Comparison of ENCODE assay signal across 12 mouse cellular contexts in the genomic region with DNA sequence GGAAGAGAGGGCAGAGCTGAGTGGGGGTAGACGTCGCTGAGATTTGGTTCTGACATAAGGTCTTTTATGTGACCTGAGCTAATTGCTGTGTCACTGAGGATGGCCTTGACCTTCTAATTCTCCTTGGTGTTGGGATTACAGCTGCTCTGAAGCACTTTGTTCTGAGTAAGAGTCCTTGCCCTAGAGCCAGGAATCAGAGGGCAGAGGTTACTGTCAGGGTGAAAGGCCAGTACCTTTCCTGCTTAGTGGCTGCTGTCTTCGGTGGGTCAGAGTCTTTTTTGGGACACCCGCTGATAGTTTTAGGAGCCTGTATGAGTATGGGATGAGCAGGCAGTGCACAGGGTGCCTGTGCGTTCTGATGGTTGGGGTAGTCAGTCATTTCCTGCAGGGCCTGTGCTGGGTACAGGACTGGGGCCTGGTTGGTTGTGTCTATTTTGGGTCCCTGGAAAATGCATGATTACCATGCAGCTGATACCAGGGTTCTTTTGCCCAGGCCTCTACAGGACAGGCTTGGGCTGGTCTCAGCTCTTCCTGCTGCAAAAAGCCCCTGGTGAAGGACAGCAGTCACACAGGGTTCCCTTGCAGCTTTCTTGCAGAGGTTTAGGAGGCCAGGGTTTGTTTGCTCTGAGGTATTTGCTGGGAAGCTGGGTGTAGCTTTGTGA. TPM values are rescaled to one million over a fixed set of nuclear protein-coding genes. Genes with fewer than 3 reads are reported as not detected.
DNase-seq lines count a peak whose midpoint lies in the region; ATAC-seq and TF ChIP-seq lines count a peak whose summit lies in the region.
"Had no signal": no experiment of that assay in that cellular context is flagged by ENCODE, and none has a peak within 500 bp of the region (broad histone marks: within the 10 kb centered on the region; RNA-seq: fewer than 3 reads in every experiment).

No protein-coding gene starts in this region.

- H3K27ac ChIP-seq in heart, embryonic 15.5 days: peak overlapping the region; percentile 68
- H3K27ac ChIP-seq in midbrain, embryonic 12.5 days (replicated peaks): 0 out of 2 replicates have a peak overlapping the region, but pooled peaks have one; percentile 20
- H3K27ac ChIP-seq in midbrain, embryonic 14.5 days (replicated peaks; ENCODE audit: low read depth, low read length): no peak overlapping the region
- peak overlapping the region; percentile 24 for H3K27ac ChIP-seq in intestine, embryonic 16.5 days (ENCODE audit: low read length)
- H3K27ac ChIP-seq in stomach, postnatal 0 days (replicated peaks): peak overlapping the region; percentile 41; the same call in 1 of the 2 replicates

- 0 out of 2 replicates have a peak overlapping the region, but pooled peaks have one; percentile 21 for H3K4me2 ChIP-seq in heart, embryonic 15.5 days
- no peak overlapping the region for H3K4me2 ChIP-seq in midbrain, embryonic 12.5 days (replicated peaks)
- H3K4me2 ChIP-seq in midbrain, embryonic 14.5 days (ENCODE audit: low read length): no peak overlapping the region
- no peak overlapping the region for H3K4me2 ChIP-seq in intestine, embryonic 16.5 days (ENCODE audit: low read depth, low read length)
- H3K4me2 ChIP-seq in stomach, postnatal 0 days (replicated peaks; ENCODE audit: low read depth): no peak overlapping the region
- H3K4me2 ChIP-seq: neural tube, embryonic 15.5 days had no signal

- ATAC-seq in heart, embryonic 15.5 days (replicated peaks; ENCODE audit: insufficient number of reproducible peaks, insufficient read depth, low FRiP score, low read depth): 0 out of 2 replicates have a peak, but pooled peaks have one; percentile 13
- ATAC-seq in midbrain, embryonic 12.5 days (ENCODE audit: low FRiP score, low read depth): no peak
- ATAC-seq in midbrain, embryonic 14.5 days (ENCODE audit: low FRiP score, low TSS enrichment): no peak
- ATAC-seq in intestine, embryonic 16.5 days: no peak
- no peak for ATAC-seq in stomach, postnatal 0 days (ENCODE audit: low FRiP score, low TSS enrichment)
- ATAC-seq: hindbrain, embryonic 16.5 days had no signal

- TF ChIP-seq CTCF in stomach, postnatal 0 days (IDR thresholded peaks at IDR 0.05; ENCODE audit: low read depth): no peak

- no peaks in the 10 kb centered on the region for H3K27me3 ChIP-seq in heart, embryonic 15.5 days
- no peaks in the 10 kb centered on the region for H3K27me3 ChIP-seq in midbrain, embryonic 12.5 days
- no peaks in the 10 kb centered on the region for H3K27me3 ChIP-seq in midbrain, embryonic 14.5 days (ENCODE audit: control insufficient read depth, insufficient read depth, low read length)
- no peaks in the 10 kb centered on the region for H3K27me3 ChIP-seq in intestine, embryonic 16.5 days (replicated peaks; ENCODE audit: control insufficient read depth, insufficient read depth, low read length)
- no peaks in the 10 kb centered on the region for H3K27me3 ChIP-seq in stomach, postnatal 0 days (ENCODE audit: control insufficient read depth, insufficient read depth, low read length)
- H3K27me3 ChIP-seq: neural tube, embryonic 15.5 days had no signal

- no peaks in the 10 kb centered on the region for H3K9me3 ChIP-seq in heart, embryonic 15.5 days (replicated peaks)
- H3K9me3 ChIP-seq in midbrain, embryonic 12.5 days: no peaks in the 10 kb centered on the region
- no peaks in the 10 kb centered on the region for H3K9me3 ChIP-seq in midbrain, embryonic 14.5 days (ENCODE audit: control insufficient read depth, low read length)
- no peaks in the 10 kb centered on the region for H3K9me3 ChIP-seq in intestine, embryonic 16.5 days (ENCODE audit: control insufficient read depth, low read length)
- no peaks in the 10 kb centered on the region for H3K9me3 ChIP-seq in stomach, postnatal 0 days (ENCODE audit: control insufficient read depth, low read length)
- H3K9me3 ChIP-seq: G1E; neural tube, embryonic 15.5 days had no signal

- TF ChIP-seq EP300 in stomach, postnatal 0 days (optimal IDR thresholded peaks at IDR 0.05): no peak

- 56% methylated on average over 5 of the region's 5 CpGs for WGBS in heart, embryonic 15.5 days
- 56% methylated on average over 5 of the region's 5 CpGs for WGBS in midbrain, embryonic 12.5 days
- WGBS in midbrain, embryonic 14.5 days: 53% methylated on average over 5 of the region's 5 CpGs
- 70% methylated on average over 5 of the region's 5 CpGs for WGBS in intestine, embryonic 16.5 days
- 58% methylated on average over 5 of the region's 5 CpGs for WGBS in stomach, postnatal 0 days

- no peak overlapping the region for H3K4me3 ChIP-seq in heart, embryonic 15.5 days
- H3K4me3 ChIP-seq in midbrain, embryonic 12.5 days: no peak overlapping the region
- H3K4me3 ChIP-seq in midbrain, embryonic 14.5 days (replicated peaks; ENCODE audit: low read depth, low read length): no peak overlapping the region
- no peak overlapping the region for H3K4me3 ChIP-seq in intestine, embryonic 16.5 days (ENCODE audit: low read length)
- H3K4me3 ChIP-seq in stomach, postnatal 0 days (ENCODE audit: low read depth, low read length): no peak overlapping the region
- H3K4me3 ChIP-seq: neural tube, embryonic 15.5 days had no signal

- peaks cover 42% of the 10 kb centered on the region for H3K4me1 ChIP-seq in heart, embryonic 15.5 days (replicated peaks)
- H3K4me1 ChIP-seq in midbrain, embryonic 12.5 days: peaks cover 36% of the 10 kb centered on the region
- H3K4me1 ChIP-seq in midbrain, embryonic 14.5 days (ENCODE audit: control insufficient read depth, insufficient read depth, low read length): peaks cover 14% of the 10 kb centered on the region; the same call in 1 of the 2 replicates
- peaks cover 57% of the 10 kb centered on the region for H3K4me1 ChIP-seq in intestine, embryonic 16.5 days (ENCODE audit: control insufficient read depth, insufficient read depth, low read length)
- peaks cover 7% of the 10 kb centered on the region for H3K4me1 ChIP-seq in stomach, postnatal 0 days (replicated peaks; ENCODE audit: control insufficient read depth, insufficient read depth)

- peaks cover 28% of the 10 kb centered on the region for H3K36me3 ChIP-seq in heart, embryonic 15.5 days
- peaks cover 36% of the 10 kb centered on the region for H3K36me3 ChIP-seq in midbrain, embryonic 12.5 days
- peaks cover 41% of the 10 kb centered on the region for H3K36me3 ChIP-seq in midbrain, embryonic 14.5 days (ENCODE audit: control insufficient read depth, insufficient read depth, low read length)
- peaks cover 6% of the 10 kb centered on the region; the same call in 1 of the 2 replicates for H3K36me3 ChIP-seq in intestine, embryonic 16.5 days (ENCODE audit: control insufficient read depth, insufficient read depth, low read length)
- H3K36me3 ChIP-seq in stomach, postnatal 0 days (ENCODE audit: control insufficient read depth, insufficient read depth, low read length): peaks cover 17% of the 10 kb centered on the region

- no peak overlapping the region for H3K9ac ChIP-seq in heart, embryonic 15.5 days
- H3K9ac ChIP-seq in midbrain, embryonic 12.5 days (replicated peaks): no peak overlapping the region
- H3K9ac ChIP-seq in midbrain, embryonic 14.5 days (replicated peaks; ENCODE audit: low read length): no peak overlapping the region; the same call in 1 of the 2 replicates
- peak overlapping the region; percentile 41; the same call in 1 of the 2 replicates for H3K9ac ChIP-seq in intestine, embryonic 16.5 days (ENCODE audit: low read depth, low read length)
- no peak overlapping the region; the same call in 1 of the 2 replicates for H3K9ac ChIP-seq in stomach, postnatal 0 days (ENCODE audit: low read length)
- H3K9ac ChIP-seq: neural tube, embryonic 15.5 days had no signal

- DNase-seq in heart, adult 18-20 months: no peak
- no peak for DNase-seq in midbrain, embryonic 14.5 days
- no peak for DNase-seq in stomach, postnatal 0 days (ENCODE audit: low spot score)
- DNase-seq in frontal cortex, postnatal 25 days (ENCODE audit: low spot score in 2 of 2): no peak
- DNase-seq: cerebellum, adult 11-12 months; thymus, adult 18-20 months had no signal

RNA-seq across cellular contexts. Expression of gene Pgs1, which starts 22.2 kb away (rescaled TPM):
- polyA plus RNA-seq in heart, embryonic 15.5 days (2015; fragmentation: Nextera tagmentation; extraction: Ambion mirVana): 21.9 and 26.8 TPM in 2 replicates
- 10 to 100 TPM; 17.0 to 18.8 TPM for total RNA-seq in heart, adult 18-20 months (2021)
- polyA plus RNA-seq in midbrain, embryonic 12.5 days (2016; fragmentation: Nextera tagmentation; extraction: Ambion mirVana): 47.5 and 48.9 TPM in 2 replicates
- 47.9 and 51.4 TPM in 2 replicates for polyA plus RNA-seq in midbrain, embryonic 14.5 days (2014; fragmentation: Nextera tagmentation; extraction: Ambion mirVana)
- 33.9 and 35.7 TPM in 2 replicates for polyA plus RNA-seq in intestine, embryonic 16.5 days (2015; fragmentation: Nextera tagmentation; extraction: Ambion mirVana)
- polyA plus RNA-seq in stomach, postnatal 0 days (2015; fragmentation: Nextera tagmentation; extraction: Ambion mirVana): 28.7 and 29.4 TPM in 2 replicates

RNA-seq across cellular contexts. Expression of gene Socs3, which starts 38.4 kb away (rescaled TPM):
- polyA plus RNA-seq in heart, embryonic 15.5 days (2015; fragmentation: Nextera tagmentation; extraction: Ambion mirVana): 6.7 and 10.9 TPM in 2 replicates
- 1 to 10 TPM; 3.2 to 3.5 TPM for total RNA-seq in heart, adult 18-20 months (2021)
- 10.7 and 13.2 TPM in 2 replicates for polyA plus RNA-seq in midbrain, embryonic 12.5 days (2016; fragmentation: Nextera tagmentation; extraction: Ambion mirVana)
- 4.3 and 7.2 TPM in 2 replicates for polyA plus RNA-seq in midbrain, embryonic 14.5 days (2014; fragmentation: Nextera tagmentation; extraction: Ambion mirVana)
- 18.9 and 21.2 TPM in 2 replicates for polyA plus RNA-seq in intestine, embryonic 16.5 days (2015; fragmentation: Nextera tagmentation; extraction: Ambion mirVana)
- polyA plus RNA-seq in stomach, postnatal 0 days (2015; fragmentation: Nextera tagmentation; extraction: Ambion mirVana): 13.5 and 15.7 TPM in 2 replicates
